Mouse (Mus musculus): ENCODE results near the gene Fam53b.

The Fam53b gene

GRCm38 (mm10) chr7:132711579-132711978, 102.1 kb downstream of the Fam53b start:
- DNase-seq (ENCODE audit: low spot score in 2 of 2), result no peak

- no peak for DNase-seq (ENCODE audit: low spot score in 2 of 2)
These were observed 108.6 kb downstream of the Fam53b start for GRCm38 (mm10) chr7:132705130-132705529.

- DNase-seq (ENCODE audit: low spot score in 2 of 2), result no peak
These were observed 109.3 kb downstream of the Fam53b start for GRCm38 (mm10) chr7:132704310-132704875.

- DNase-seq (ENCODE audit: low spot score in 2 of 2), result no peak
These were observed 110.0 kb downstream of the Fam53b start for GRCm38 (mm10) chr7:132703515-132704309.

GRCm38 (mm10) chr7:132702492-132703070, 111.1 kb downstream of the Fam53b start:
- DNase-seq (ENCODE audit: low spot score in 2 of 2), result no peak

GRCm38 (mm10) chr7:132702024-132702423, 111.7 kb downstream of the Fam53b start:
- DNase-seq (ENCODE audit: low spot score in 2 of 2), result no peak

GRCm38 (mm10) chr7:132701412-132701811, 112.3 kb downstream of the Fam53b start:
- no peak for DNase-seq (ENCODE audit: low spot score in 2 of 2)

- no peak for DNase-seq (ENCODE audit: low spot score in 2 of 2)
These were observed 113.6 kb downstream of the Fam53b start for GRCm38 (mm10) chr7:132700107-132700506.

- no peak for DNase-seq (ENCODE audit: low spot score in 2 of 2)
These were observed 114.0 kb downstream of the Fam53b start for GRCm38 (mm10) chr7:132699639-132700038.

GRCm38 (mm10) chr7:132699165-132699564, 114.5 kb downstream of the Fam53b start:
- no peak for DNase-seq (ENCODE audit: low spot score in 2 of 2)

GRCm38 (mm10) chr7:132698737-132699136, 114.9 kb downstream of the Fam53b start:
- no peak for DNase-seq (ENCODE audit: low spot score in 2 of 2)

- DNase-seq (ENCODE audit: low spot score in 2 of 2), result no peak
These were observed 116.4 kb downstream of the Fam53b start for GRCm38 (mm10) chr7:132697258-132697796.

GRCm38 (mm10) chr7:132693561-132693960, 120.1 kb downstream of the Fam53b start:
- DNase-seq (ENCODE audit: low spot score in 2 of 2), result no peak

- no peak for DNase-seq (ENCODE audit: low spot score in 2 of 2)
These were observed 121.0 kb downstream of the Fam53b start for GRCm38 (mm10) chr7:132692719-132693118.

GRCm38 (mm10) chr7:132690716-132691472, 122.8 kb downstream of the Fam53b start:
- no peak for DNase-seq (ENCODE audit: low spot score in 2 of 2)

- DNase-seq (ENCODE audit: low spot score in 2 of 2), result no peak
These were observed 124.0 kb downstream of the Fam53b start for GRCm38 (mm10) chr7:132689722-132690121.

GRCm38 (mm10) chr7:132688721-132689120, 125.0 kb downstream of the Fam53b start:
- DNase-seq (ENCODE audit: low spot score in 2 of 2), result no peak

- DNase-seq (ENCODE audit: low spot score in 2 of 2), result no peak
These were observed 125.8 kb downstream of the Fam53b start for GRCm38 (mm10) chr7:132687897-132688296.

GRCm38 (mm10) chr7:132686515-132686914, 127.2 kb downstream of the Fam53b start:
- DNase-seq (ENCODE audit: low spot score in 2 of 2), result no peak

- DNase-seq (ENCODE audit: low spot score in 2 of 2), result no peak
These were observed 129.8 kb downstream of the Fam53b start for GRCm38 (mm10) chr7:132683923-132684322.

- no peak for DNase-seq (ENCODE audit: low spot score in 2 of 2)
These were observed 130.8 kb downstream of the Fam53b start for GRCm38 (mm10) chr7:132682901-132683300.

GRCm38 (mm10) chr7:132682336-132682735, 131.3 kb downstream of the Fam53b start:
- no peak for DNase-seq (ENCODE audit: low spot score in 2 of 2)

All from right cerebral cortex, postnatal 36 days (tissue).